Mouse (Mus musculus) hematopoietic stem cell, adult 5-6 weeks (primary cell): ENCODE measurements at regions not wholly inside any gene's neighbourhood (a gene's known extent, or its start where the extent isn't known, plus 50 kb on each side); places are given as distances from the start of the nearest gene placed in this dataset.
"Not testable (repeated sequence)": the region's sequence is repeated elsewhere in the genome, so short reads cannot be mapped to it uniquely, and the experiment has no call there.

Experiments used
- ATAC-seq, 2 experiments: fragments of 125-278 bp in 1 of 2; replicated peaks in 1 of 2; 2 replicates each; pipeline ENCODE4 v1.8.0; 2016 to 2017; ENCODE audit warnings: inconsistent platforms in 2 of 2, mild to moderate bottlenecking in 2 of 2, moderate number of reproducible peaks in 2 of 2, low read depth in 1 of 2, moderate TSS enrichment in 1 of 2; ENCODE audit not compliant: low FRiP score in 2 of 2, poor library complexity in 2 of 2, severe bottlenecking in 2 of 2, insufficient read depth in 1 of 2, low TSS enrichment in 1 of 2

GRCm38 (mm10) chr1:152258258-152258657, 128.2 kb downstream of the Tsen15 start:
- ATAC-seq, result no peak

DNA sequence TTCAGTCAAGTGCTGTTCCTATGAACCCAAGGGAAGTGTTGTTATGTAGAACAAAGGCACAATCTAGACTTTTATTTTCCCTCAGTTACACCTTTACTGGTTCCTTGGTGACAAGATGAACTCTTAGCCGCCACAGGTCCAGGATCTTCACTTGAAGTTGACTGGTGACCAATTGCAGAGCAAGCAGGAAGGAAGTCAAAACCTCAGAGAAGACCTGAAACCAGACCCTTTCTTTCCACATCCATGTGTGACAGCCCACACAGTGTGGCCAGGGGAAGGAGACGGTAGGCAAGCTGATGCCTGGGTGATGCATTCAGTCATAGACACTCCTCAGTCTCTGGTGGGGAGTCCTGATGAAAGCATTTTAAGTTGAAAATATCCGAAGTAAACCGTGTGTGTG, 132.6 kb downstream of the Tsen15 start:
- peak; percentile 81 for ATAC-seq

- ATAC-seq, result no peak
Observed at GRCm38 (mm10) chr1:152253486-152253885, 133.0 kb downstream of the Tsen15 start.

GRCm38 (mm10) chr1:152252658-152253267, 133.7 kb downstream of the Tsen15 start:
- no peak for ATAC-seq

GRCm38 (mm10) chr1:152241026-152241425, 145.5 kb downstream of the Tsen15 start:
- no peak for ATAC-seq

- ATAC-seq, result no peak
Observed at GRCm38 (mm10) chr1:152239376-152239775, 147.1 kb downstream of the Tsen15 start.

DNA sequence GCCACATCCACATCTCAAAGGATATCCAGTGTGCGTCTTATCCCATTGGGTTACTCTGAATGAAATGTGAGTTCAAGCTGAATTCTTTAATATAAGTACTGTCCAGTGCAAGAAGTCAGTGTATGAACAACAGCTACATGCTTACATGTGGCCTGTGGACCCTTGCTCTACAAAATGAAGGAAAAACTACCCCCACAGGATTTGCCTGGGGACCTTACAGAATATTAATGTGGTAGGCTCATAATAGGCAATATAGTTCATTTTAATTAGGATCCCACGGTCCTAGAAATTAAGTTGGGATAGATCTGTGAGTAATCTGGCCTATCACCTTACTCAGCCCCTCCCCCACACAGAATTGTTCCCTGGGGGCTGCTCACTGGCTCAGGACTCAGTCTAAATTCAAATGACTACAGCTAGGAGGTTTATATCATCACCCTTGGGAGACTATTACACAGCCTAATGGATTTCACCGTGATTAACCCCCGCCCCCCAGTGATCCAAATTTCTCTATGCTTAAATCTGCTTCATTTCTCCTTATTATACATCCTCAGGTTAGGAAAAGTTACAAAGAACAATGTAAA, 145.4 kb upstream of the 1700025G04Rik start:
- no peak for ATAC-seq

- ATAC-seq, result no peak
Observed at GRCm38 (mm10) chr1:152234716-152235115, 144.8 kb upstream of the 1700025G04Rik start.

DNA sequence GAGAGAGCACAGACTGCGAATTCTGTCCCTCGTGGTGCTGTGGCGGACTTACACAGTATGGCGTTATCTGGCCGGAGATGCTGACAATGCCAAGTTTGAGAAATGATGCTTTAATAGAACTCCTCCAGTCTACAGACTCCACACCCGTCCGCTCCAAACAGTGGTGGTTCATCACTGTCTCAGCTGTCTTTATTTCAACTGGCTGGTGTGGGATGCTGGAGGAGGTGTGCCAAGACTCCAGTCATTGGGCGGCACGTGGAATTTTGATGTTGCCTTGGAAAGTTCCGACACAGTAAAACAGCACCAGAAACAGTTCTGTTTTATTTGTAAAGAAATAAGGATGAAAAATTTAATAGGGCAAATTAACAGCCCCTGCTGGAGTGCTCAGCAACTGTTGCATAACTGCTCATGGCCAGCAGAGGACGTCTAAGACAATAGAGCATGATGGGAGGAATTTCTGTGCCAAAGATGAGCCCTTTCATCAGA, 141.8 kb upstream of the 1700025G04Rik start:
- no peak for ATAC-seq

GRCm38 (mm10) chr1:152229709-152230108, 139.8 kb upstream of the 1700025G04Rik start:
- ATAC-seq, result no peak

GRCm38 (mm10) chr1:152226049-152226448, 136.1 kb upstream of the 1700025G04Rik start:
- ATAC-seq, result no peak

- ATAC-seq, result no peak
Observed at GRCm38 (mm10) chr1:152223666-152224065, 133.7 kb upstream of the 1700025G04Rik start.

- no peak for ATAC-seq
Observed at GRCm38 (mm10) chr1:152220804-152221565, 131.1 kb upstream of the 1700025G04Rik start.

GRCm38 (mm10) chr1:152219752-152220151, 129.8 kb upstream of the 1700025G04Rik start:
- ATAC-seq, result not testable (repeated sequence)

GRCm38 (mm10) chr1:152217404-152217803, 127.5 kb upstream of the 1700025G04Rik start:
- no peak for ATAC-seq

DNA sequence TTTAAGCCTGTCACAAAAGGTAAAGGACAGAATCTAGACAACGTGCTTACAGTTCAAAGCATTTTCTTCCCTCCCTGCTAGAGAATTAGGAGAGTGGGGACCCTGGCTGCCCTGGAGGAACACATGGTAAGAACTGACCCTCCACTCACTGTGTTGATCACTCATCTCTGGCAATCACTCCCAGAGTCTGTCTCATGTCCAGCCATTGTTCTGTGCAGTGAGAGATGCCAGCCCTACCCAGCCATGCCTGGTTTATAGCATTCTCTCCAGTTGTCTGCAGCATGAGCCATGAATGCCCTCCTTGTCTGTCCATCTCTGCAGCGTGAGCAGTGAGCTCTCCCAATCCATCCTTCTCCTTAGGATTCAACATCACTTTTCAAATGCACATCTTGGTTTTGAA, 124.5 kb upstream of the 1700025G04Rik start:
- no peak for ATAC-seq

GRCm38 (mm10) chr1:152203187-152203586, 113.3 kb upstream of the 1700025G04Rik start:
- no peak for ATAC-seq

- ATAC-seq, result no peak
Observed at GRCm38 (mm10) chr1:152188700-152189099, 98.8 kb upstream of the 1700025G04Rik start.
